Mouse (Mus musculus) lung, embryonic 14.5 days (tissue): ENCODE measurements at regions not wholly inside any gene's neighbourhood (a gene's known extent, or its start where the extent isn't known, plus 50 kb on each side); places are given as distances from the start of the nearest gene placed in this dataset.

Experiments used
- ATAC-seq: fragments of 200-750 bp; cut with Nextera tagmentation; 2 replicates; pipeline ENCODE4 v1.8.0; 2017; ENCODE audit warnings: mild to moderate bottlenecking, moderate TSS enrichment, moderate library complexity; ENCODE audit not compliant: insufficient read depth
- DNase-seq: peaks from one replicate; pipeline ENCODE4 v3.0.0-alpha.2; 2015
- H3K27ac ChIP-seq: fragments of 300-500 bp; sonication (generic); 2 replicates; pipeline ENCODE4 v1.5.1; 2014; ENCODE audit warnings: low read depth, mild to moderate bottlenecking, moderate library complexity
- H3K27me3 ChIP-seq: fragments of 300-500 bp; sonication (generic); 2 replicates; pipeline ENCODE4 v1.6.1; 2014; ENCODE audit warnings: low read length, control low read depth; ENCODE audit not compliant: insufficient read depth
- H3K36me3 ChIP-seq: fragments of 300-500 bp; sonication (generic); 2 replicates; pipeline ENCODE4 v1.6.1; 2014; ENCODE audit warnings: control low read depth; ENCODE audit not compliant: insufficient read depth
- H3K4me1 ChIP-seq: fragments of 300-500 bp; sonication (generic); 2 replicates; pipeline ENCODE4 v1.6.1; 2014; ENCODE audit warnings: antibody characterized with exemption, control low read depth; ENCODE audit not compliant: insufficient read depth
- H3K4me2 ChIP-seq: fragments of 300-500 bp; sonication (generic); 2 replicates; pipeline ENCODE4 v1.6.1; 2014; ENCODE audit warnings: mild to moderate bottlenecking
- H3K4me3 ChIP-seq: fragments of 300-500 bp; sonication (generic); 2 replicates; pipeline ENCODE4 v1.5.1; 2014; ENCODE audit warnings: low read depth, low read length
- H3K9ac ChIP-seq: fragments of 300-500 bp; sonication (generic); 2 replicates; pipeline ENCODE4 v1.6.1; 2014
- H3K9me3 ChIP-seq: fragments of 300-500 bp; sonication (generic); 2 replicates; pipeline ENCODE4 v1.6.1; 2016; ENCODE audit warnings: low read depth, low read length, control low read depth
- CTCF ChIP-seq: IDR thresholded peaks from 2 replicates; pipeline ENCODE4 v1.5.1; 2016; ENCODE audit warnings: antibody characterized with exemption, low read depth
- WGBS: fragments of 180-500 bp; shearing (Covaris S2); extraction: QIAGEN DNeasy Blood & Tissue Kit; methylation state at CpG from one replicate; pipeline ENCODE4 v1.1.7; 2014; 5-methylcytosine and 5-hydroxymethylcytosine counted together

DNA sequence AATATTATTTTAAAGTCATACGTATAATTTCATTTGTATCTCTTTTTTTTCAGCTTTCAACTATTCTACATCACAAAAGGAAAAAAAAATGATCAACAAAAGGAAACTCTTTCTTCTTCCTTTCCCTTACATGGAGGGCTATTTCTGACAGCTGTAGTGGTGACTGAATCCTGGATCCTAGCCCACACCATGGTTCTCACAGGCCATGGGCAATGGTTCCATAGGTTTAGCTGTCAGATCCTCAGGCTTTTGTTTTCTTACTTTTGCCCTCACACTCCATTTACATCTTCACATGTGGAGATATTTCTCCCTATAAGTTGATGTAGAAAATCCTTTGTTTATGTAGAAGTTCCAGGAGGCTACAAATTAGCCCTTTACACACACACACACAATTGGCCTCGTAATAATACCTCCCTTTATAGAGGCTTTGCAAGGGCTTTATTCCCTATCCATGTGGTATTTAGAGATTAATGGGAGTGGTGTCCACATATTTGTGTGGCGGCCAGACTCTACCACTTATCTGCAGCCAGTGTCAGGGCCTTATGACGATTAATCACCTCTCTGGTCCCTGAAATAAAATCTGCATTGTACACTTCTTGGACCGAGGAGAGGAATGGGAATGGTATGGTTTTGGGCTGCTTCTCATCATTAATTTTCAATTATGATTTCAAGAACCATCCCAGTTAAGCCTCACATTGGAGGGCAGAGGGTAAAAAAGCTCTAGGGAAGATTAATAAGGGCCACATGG lies 1057.0 kb downstream of the Flrt2 start:
- Histone ChIP-seq H3K4me1 (no peaks in the 10 kb centered on the region), H3K9me3 (no peaks in the 10 kb centered on the region), H3K27me3 (no peaks in the 10 kb centered on the region), H3K4me2 (no peak overlapping the region), H3K4me3 (no peak overlapping the region), H3K36me3 (no peaks in the 10 kb centered on the region), H3K27ac (no peak overlapping the region), H3K9ac (no peak overlapping the region)
- ATAC-seq (peak; percentile 98), DNase-seq (peak; percentile 89)
- no peak for TF ChIP-seq CTCF
- 28% methylated on average over 5 of the region's 5 CpGs for WGBS

DNA sequence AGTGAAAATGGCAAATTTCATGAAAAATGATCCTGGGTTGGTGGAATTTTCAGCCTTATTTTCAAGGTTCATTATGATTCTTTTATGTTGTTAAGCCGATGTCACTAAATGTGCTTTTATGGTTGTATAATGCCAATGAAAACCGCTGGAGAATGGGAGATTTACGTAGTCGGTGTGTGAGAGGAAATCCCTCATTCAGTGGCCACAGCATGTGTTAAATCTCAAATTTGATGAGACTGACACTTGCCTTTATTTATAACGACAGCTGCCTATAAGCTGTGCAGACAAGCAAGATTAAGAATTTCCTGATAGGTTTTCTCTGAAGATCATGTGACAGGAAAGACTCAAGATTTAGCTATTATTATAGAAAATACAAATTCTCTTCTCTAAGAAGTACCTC lies 1062.7 kb downstream of the Flrt2 start:
- WGBS: 76% methylated on average over 5 of the region's 5 CpGs
- Histone ChIP-seq H3K4me2 (no peak overlapping the region), H3K9ac (no peak overlapping the region), H3K9me3 (no peaks in the 10 kb centered on the region), H3K27me3 (no peaks in the 10 kb centered on the region), H3K4me3 (no peak overlapping the region), H3K4me1 (no peaks in the 10 kb centered on the region), H3K36me3 (no peaks in the 10 kb centered on the region), H3K27ac (no peak overlapping the region)
- no peak for ATAC-seq
- no peak for DNase-seq
- TF ChIP-seq CTCF: no peak

DNA sequence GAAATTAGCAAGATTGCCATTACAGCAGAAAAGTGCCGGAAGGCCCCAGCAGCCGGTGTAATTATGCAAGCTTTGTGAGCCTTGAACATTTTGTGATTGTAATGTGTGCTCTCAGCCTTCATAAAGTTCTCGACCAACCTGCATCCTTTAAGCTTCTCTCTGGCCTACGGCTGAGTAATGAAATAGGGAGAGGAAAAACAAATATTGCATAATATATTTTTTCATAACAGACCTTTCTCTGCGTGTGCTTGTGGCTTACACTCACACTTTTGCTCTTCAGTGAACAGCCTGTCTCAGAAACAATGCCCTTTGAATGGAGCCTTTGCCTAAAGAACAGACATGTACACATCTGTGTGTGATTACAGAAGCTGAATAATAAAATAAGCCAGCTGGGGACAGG lies 1071.1 kb downstream of the Flrt2 start:
- no peaks in the 10 kb centered on the region for H3K36me3 ChIP-seq
- H3K9ac ChIP-seq: no peak overlapping the region
- no peak overlapping the region for H3K27ac ChIP-seq
- no peaks in the 10 kb centered on the region; the same call in 1 of the 2 replicates for H3K4me1 ChIP-seq
- ATAC-seq (peak; percentile 41; the same call in 1 of the 2 replicates), DNase-seq (peak; percentile 15)
- WGBS: 29% methylated on average over 5 of the region's 5 CpGs
- no peak for TF ChIP-seq CTCF
- no peak overlapping the region for H3K4me2 ChIP-seq
- no peaks in the 10 kb centered on the region for H3K27me3 ChIP-seq
- no peak overlapping the region for H3K4me3 ChIP-seq
- H3K9me3 ChIP-seq: no peaks in the 10 kb centered on the region

DNA sequence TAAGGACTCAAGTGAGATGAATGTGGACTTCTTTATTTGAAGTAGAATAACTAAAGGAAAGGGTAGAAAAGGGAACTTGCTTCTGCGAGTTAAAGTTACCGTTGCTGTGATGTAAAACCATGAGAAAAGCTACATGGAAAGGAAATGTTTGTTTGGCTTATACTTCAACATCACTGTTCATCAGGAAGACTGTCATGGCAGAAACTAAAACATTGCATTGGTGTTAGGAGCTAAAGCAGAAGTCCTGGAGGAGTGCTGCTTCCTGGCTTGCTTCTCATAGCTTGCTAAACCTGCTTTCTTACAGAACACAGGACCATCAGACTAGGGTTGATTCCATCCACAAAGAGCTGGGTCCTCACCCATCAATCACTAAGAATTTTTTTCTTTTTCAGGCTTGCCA lies 1071.6 kb downstream of the Flrt2 start:
- WGBS: 45% methylated on average over 2 of the region's 2 CpGs
- Histone ChIP-seq H3K4me1 (no peaks in the 10 kb centered on the region; the same call in 1 of the 2 replicates), H3K27ac (no peak overlapping the region), H3K4me2 (no peak overlapping the region), H3K27me3 (no peaks in the 10 kb centered on the region), H3K9me3 (no peaks in the 10 kb centered on the region), H3K9ac (no peak overlapping the region), H3K4me3 (no peak overlapping the region), H3K36me3 (no peaks in the 10 kb centered on the region)
- TF ChIP-seq CTCF: no peak
- ATAC-seq (no peak), DNase-seq (no peak)

DNA sequence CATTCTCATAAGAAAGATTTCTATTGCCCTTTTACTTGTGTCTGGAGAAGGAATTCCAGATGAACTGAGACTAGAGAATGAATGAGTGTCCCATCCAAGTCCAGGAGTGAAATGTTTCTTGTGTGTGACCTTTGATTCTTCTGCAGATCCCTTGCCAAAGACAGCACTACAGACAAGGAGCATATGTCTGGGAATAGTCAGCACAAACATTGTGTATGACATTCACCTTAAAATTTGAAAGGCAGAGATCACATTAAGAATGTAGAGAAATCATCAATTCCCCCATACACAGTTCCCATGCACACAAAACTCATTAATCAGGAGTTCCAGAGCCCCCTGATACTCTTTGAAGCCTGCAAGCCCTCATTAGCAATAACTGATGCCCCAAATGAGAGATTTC lies 1072.2 kb downstream of the Flrt2 start:
- H3K9ac ChIP-seq: no peak overlapping the region
- H3K36me3 ChIP-seq: no peaks in the 10 kb centered on the region
- H3K4me3 ChIP-seq: no peak overlapping the region
- TF ChIP-seq CTCF: no peak
- no peaks in the 10 kb centered on the region; the same call in 1 of the 2 replicates for H3K4me1 ChIP-seq
- no peaks in the 10 kb centered on the region for H3K27me3 ChIP-seq
- no peak for ATAC-seq
- H3K9me3 ChIP-seq: no peaks in the 10 kb centered on the region
- no peak overlapping the region for H3K27ac ChIP-seq
- H3K4me2 ChIP-seq: no peak overlapping the region
- DNase-seq: no peak

DNA sequence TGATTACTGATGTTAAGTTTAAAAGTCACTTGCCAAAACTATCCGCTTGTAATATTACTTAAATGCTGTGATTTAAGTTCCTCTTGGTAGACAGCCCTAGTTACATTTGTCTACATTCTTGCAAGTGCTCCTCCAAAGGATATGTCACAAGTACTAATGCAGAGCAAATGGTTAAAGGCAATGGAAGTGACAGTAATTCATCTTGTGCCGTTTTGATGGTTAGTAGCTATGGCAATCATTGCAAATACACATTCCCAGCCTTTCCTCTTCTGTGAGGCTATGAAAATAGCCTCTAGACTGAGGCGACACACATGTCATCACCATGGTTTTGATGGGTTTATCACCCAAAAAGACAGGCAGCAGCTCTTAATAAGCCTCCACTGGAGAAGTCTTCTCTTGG lies 1079.2 kb downstream of the Flrt2 start:
- Histone ChIP-seq H3K9ac (no peak overlapping the region), H3K4me2 (no peak overlapping the region), H3K36me3 (no peaks in the 10 kb centered on the region), H3K9me3 (no peaks in the 10 kb centered on the region), H3K27me3 (no peaks in the 10 kb centered on the region), H3K4me3 (no peak overlapping the region), H3K4me1 (no peaks in the 10 kb centered on the region), H3K27ac (no peak overlapping the region)
- WGBS: 65% methylated on average over 3 of the region's 3 CpGs
- no peak for TF ChIP-seq CTCF
- ATAC-seq (no peak), DNase-seq (no peak)

DNA sequence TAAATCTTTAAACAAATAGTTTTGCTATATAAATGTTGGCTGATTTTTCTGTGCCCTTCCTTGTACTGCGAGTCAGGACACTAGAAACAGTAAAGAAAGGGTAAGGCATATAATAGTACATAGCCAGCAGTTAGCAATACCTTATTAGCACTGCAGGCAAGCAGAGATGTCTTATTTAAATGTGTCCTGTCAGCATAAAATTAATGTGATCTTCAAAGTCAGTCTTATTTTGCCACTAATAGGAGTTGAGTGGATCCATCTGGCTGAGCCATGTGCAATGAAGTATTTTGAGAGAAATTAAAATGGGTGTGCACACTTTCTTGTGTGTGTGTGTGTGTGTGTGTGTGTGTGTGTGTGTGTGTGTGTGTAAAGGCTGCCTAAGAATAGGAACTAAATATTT lies 1129.3 kb downstream of the Flrt2 start:
- no peak for TF ChIP-seq CTCF
- Histone ChIP-seq H3K27me3 (no peaks in the 10 kb centered on the region), H3K27ac (no peak overlapping the region), H3K4me1 (no peaks in the 10 kb centered on the region), H3K36me3 (no peaks in the 10 kb centered on the region), H3K4me3 (no peak overlapping the region), H3K4me2 (no peak overlapping the region), H3K9ac (no peak overlapping the region), H3K9me3 (no peaks in the 10 kb centered on the region)
- DNase-seq: peak; percentile 2
- WGBS: 39% methylated on average over 1 of the region's 1 CpGs
- ATAC-seq: no peak
